Mouse (Mus musculus) kidney, postnatal 0 days (tissue): ENCODE measurements around the gene Icmt. TPM values are rescaled to one million over a fixed set of nuclear protein-coding genes. Genes with fewer than 3 reads are reported as not detected.

ENCODE experiments used
- ATAC-seq: fragments of 200-750 bp; cut with Nextera tagmentation; replicated peaks from 2 replicates; pipeline ENCODE4 v1.8.0; 2017; ENCODE audit warnings: low read depth, moderate number of reproducible peaks, moderate TSS enrichment, moderate library complexity; ENCODE audit not compliant: low FRiP score
- DNase-seq: peaks from one replicate; pipeline ENCODE4 v3.0.0-alpha.2; 2016; ENCODE audit warnings: low spot score
- H3K27ac ChIP-seq: fragments of 300-500 bp; sonication (generic); 2 replicates; pipeline ENCODE4 v1.5.1; 2014; ENCODE audit warnings: mild to moderate bottlenecking
- H3K27me3 ChIP-seq: fragments of 300-500 bp; sonication (generic); 2 replicates; pipeline ENCODE4 v1.6.1; 2014; ENCODE audit warnings: low read length, mixed read lengths; ENCODE audit not compliant: insufficient read depth
- H3K36me3 ChIP-seq: fragments of 300-500 bp; sonication (generic); 2 replicates; pipeline ENCODE4 v1.6.1; 2014; ENCODE audit warnings: low read length, mixed read lengths; ENCODE audit not compliant: insufficient read depth
- H3K4me1 ChIP-seq: fragments of 300-500 bp; sonication (generic); replicated peaks from 2 replicates; pipeline ENCODE4 v1.6.1; 2014; ENCODE audit warnings: antibody characterized with exemption, low read length, mixed read lengths; ENCODE audit not compliant: insufficient read depth
- H3K4me2 ChIP-seq: fragments of 300-500 bp; sonication (generic); 2 replicates; pipeline ENCODE4 v1.6.1; 2014; ENCODE audit warnings: mild to moderate bottlenecking, low read length, moderate library complexity, mixed read lengths
- H3K4me3 ChIP-seq: fragments of 300-500 bp; sonication (generic); replicated peaks from 2 replicates; pipeline ENCODE4 v1.5.1; 2014; ENCODE audit warnings: low read depth, low read length
- H3K9ac ChIP-seq: fragments of 300-500 bp; sonication (generic); 2 replicates; pipeline ENCODE4 v1.6.1; 2014; ENCODE audit warnings: low read depth, low read length
- H3K9me3 ChIP-seq: fragments of 300-500 bp; sonication (generic); replicated peaks from 2 replicates; pipeline ENCODE4 v1.6.1; 2016; ENCODE audit warnings: low read length, inconsistent platforms, mixed read lengths
- CTCF ChIP-seq: IDR thresholded peaks from 2 replicates; pipeline ENCODE4 v1.5.1; 2016; ENCODE audit warnings: antibody characterized with exemption, low read depth, mild to moderate bottlenecking, moderate library complexity
- WGBS: fragments of 180-500 bp; shearing (Covaris S2); extraction: QIAGEN DNeasy Blood & Tissue Kit; methylation state at CpG from one replicate; pipeline ENCODE4 v1.1.7; 2014; 5-methylcytosine and 5-hydroxymethylcytosine counted together
- polyA plus RNA-seq: library from polyadenylated mRNA; unstranded; fragments of >200 nt; fragmentation: Nextera tagmentation; extraction: Ambion mirVana; gene quantifications from 2 replicates; pipeline ENCODE4 v1.2.1, GENCODE M21; 2015

Icmt gene
- polyA plus RNA-seq, 1 experiment from 2014 or later: 20.0 TPM

DNA sequence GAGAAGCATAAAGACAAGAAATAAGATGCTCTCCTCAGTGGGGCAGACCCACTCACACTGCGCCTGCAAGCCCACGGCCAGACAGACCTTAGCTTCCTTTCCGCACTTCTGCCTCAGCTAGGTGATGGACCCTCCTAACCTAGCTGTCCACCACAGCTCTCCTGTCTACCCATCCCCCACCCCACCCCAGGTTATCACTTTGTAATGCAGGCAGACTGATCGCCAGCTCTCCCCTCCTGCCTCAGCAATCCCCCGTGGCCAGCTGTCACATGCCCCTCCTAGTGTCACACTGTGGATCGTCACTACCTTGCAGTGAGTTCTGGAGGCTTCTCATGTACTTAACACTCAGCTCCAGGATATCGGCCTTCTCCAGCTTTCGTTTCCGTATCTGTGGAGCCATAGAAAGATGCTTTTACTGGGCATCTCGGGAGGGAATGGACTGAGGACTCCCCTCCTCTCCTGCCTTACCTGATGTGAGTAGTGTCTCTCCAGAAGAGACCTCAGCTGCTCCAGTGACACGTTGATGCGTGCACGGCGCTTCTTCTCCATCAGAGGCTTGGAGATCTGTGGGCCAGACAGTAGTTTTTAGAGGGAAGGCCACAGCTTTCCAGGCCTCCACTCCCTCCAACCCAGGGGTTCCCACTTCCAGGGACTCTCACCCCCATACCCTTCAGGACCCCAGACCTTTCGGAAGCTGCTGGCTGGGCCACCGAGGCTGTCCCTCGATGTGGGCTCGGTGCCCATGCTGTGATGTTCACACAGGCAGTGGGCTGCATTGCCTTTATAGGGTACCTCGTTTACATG lies 9.5 kb upstream of the Icmt start:
- TF ChIP-seq CTCF: no peak
- no peak overlapping the region for H3K9ac ChIP-seq
- DNase-seq (no peak), ATAC-seq (no peak)
- H3K4me2 ChIP-seq: no peak overlapping the region
- no peaks in the 10 kb centered on the region for H3K36me3 ChIP-seq
- no peak overlapping the region for H3K4me3 ChIP-seq
- peaks cover 81% of the 10 kb centered on the region for H3K27me3 ChIP-seq
- H3K27ac ChIP-seq: no peak overlapping the region
- H3K9me3 ChIP-seq: no peaks in the 10 kb centered on the region
- 10% methylated on average over 19 of the region's 19 CpGs for WGBS
- peaks cover 8% of the 10 kb centered on the region; the same call in 1 of the 2 replicates for H3K4me1 ChIP-seq

DNA sequence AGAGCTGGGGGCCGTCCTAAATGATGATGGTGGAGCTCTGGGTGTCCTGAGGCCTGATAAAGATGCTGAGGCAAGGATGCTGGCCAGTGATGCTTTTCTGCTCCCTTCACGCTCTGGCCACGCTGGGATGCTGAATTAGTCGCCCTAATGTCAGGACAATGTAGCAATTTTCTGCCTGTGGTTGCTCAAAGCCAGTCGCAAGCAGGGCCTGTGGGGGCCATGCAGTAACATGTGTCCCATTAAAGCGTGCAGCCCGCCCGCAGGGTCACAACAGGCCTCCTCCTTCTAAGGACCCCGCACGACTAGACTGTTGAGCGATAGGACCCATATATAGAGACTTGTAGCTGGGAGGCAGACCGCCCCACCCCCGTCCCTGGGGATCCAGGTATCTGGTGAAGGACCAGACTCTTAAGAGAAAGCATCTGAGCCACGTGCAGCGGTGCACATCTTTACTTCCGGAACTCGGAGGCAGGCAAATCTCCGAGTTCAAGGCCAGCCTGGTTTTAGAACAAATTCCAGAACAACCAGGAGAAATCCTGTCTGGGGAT lies 8.6 kb upstream of the Icmt start:
- Histone ChIP-seq H3K27me3 (peaks cover 72% of the 10 kb centered on the region), H3K4me1 (peaks cover 5% of the 10 kb centered on the region; the same call in 1 of the 2 replicates), H3K9me3 (no peaks in the 10 kb centered on the region), H3K4me3 (no peak overlapping the region), H3K36me3 (no peaks in the 10 kb centered on the region), H3K27ac (no peak overlapping the region), H3K9ac (no peak overlapping the region), H3K4me2 (no peak overlapping the region)
- TF ChIP-seq CTCF: no peak
- DNase-seq (no peak), ATAC-seq (no peak)
- WGBS: 46% methylated on average over 18 of the region's 18 CpGs

- Histone ChIP-seq H3K9me3 (no peaks in the 10 kb centered on the region), H3K36me3 (no peaks in the 10 kb centered on the region), H3K27me3 (peaks cover 58% of the 10 kb centered on the region), H3K27ac (no peak overlapping the region), H3K4me2 (no peak overlapping the region; the same call in 1 of the 2 replicates), H3K9ac (no peak overlapping the region), H3K4me3 (no peak overlapping the region), H3K4me1 (peaks cover 4% of the 10 kb centered on the region; the same call in 1 of the 2 replicates)
- WGBS: 1% methylated on average over 39 of the region's 39 CpGs
- no peak for TF ChIP-seq CTCF
- DNase-seq: no peak
- ATAC-seq: no peak
Observed at GRCm38 (mm10) chr4:152290385-152290784, 6.6 kb upstream of the Icmt start.

DNA sequence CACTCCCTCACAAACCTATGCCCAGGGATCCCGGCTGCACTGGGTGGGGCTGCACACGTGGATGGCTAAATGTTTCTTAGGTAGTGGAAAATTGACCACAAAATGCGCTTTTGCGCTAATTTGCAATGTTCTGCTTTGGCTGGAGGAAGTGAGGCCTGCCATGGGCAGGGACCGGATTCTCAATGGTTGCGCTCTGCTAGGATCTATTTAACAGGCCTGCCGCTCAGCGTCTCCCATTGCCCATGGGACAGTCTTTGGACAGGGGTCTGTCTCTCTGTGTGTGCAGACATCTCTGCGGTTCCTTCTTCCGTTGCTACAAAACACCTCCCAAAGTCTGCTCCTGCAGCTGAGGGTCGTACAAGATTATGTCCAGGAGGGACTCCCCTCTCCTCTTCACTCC lies 6.0 kb upstream of the Icmt start:
- no peaks in the 10 kb centered on the region for H3K9me3 ChIP-seq
- H3K4me1 ChIP-seq: peaks cover 4% of the 10 kb centered on the region; the same call in 1 of the 2 replicates
- DNase-seq (no peak), ATAC-seq (no peak)
- H3K4me3 ChIP-seq: no peak overlapping the region
- no peak overlapping the region for H3K9ac ChIP-seq
- H3K27me3 ChIP-seq: peaks cover 54% of the 10 kb centered on the region
- H3K36me3 ChIP-seq: no peaks in the 10 kb centered on the region
- H3K4me2 ChIP-seq: no peak overlapping the region
- no peak for TF ChIP-seq CTCF
- WGBS: 26% methylated on average over 11 of the region's 11 CpGs
- H3K27ac ChIP-seq: no peak overlapping the region

- DNase-seq (no peak), ATAC-seq (no peak)
- H3K9ac ChIP-seq: no peak within 1 kb of the TSS
- no peak for TF ChIP-seq CTCF
- 37% methylated on average over 6 of the region's 6 CpGs for whole genome bisulfite sequencing
- no peak within 1 kb of the TSS; the same call in 1 of the 2 replicates for H3K4me2 ChIP-seq
- H3K4me1 ChIP-seq: peaks cover 7% of the 10 kb centered on the region; the same call in 1 of the 2 replicates
- H3K9me3 ChIP-seq: no peaks in the 10 kb centered on the region
- peaks cover 48% of the 10 kb centered on the region for H3K27me3 ChIP-seq
- H3K4me3 ChIP-seq: no peak within 1 kb of the TSS
- H3K27ac ChIP-seq: no peak within 1 kb of the TSS
- H3K36me3 ChIP-seq: no peaks in the 10 kb centered on the region
Observed at GRCm38 (mm10) chr4:152291562-152291961, 5.5 kb upstream of the Icmt start, which contains the start of gene Hes3. TSS of gene Hes3 (minus strand) at chr4:152291662.

GRCm38 (mm10) chr4:152292102-152292765 lies 4.8 kb upstream of the Icmt start:
- peaks cover 42% of the 10 kb centered on the region for H3K27me3 ChIP-seq
- WGBS: 6% methylated on average over 12 of the region's 12 CpGs
- no peak for TF ChIP-seq CTCF

More at GRCm38 (mm10) chr4:152292102-152292765, 4.8 kb upstream of the Icmt start:
- Histone ChIP-seq H3K4me1 (peaks cover 7% of the 10 kb centered on the region; the same call in 1 of the 2 replicates), H3K9ac (no peak overlapping the region), H3K9me3 (no peaks in the 10 kb centered on the region), H3K4me2 (no peak overlapping the region), H3K36me3 (no peaks in the 10 kb centered on the region), H3K27ac (no peak overlapping the region), H3K4me3 (no peak overlapping the region)
- DNase-seq (no peak), ATAC-seq (no peak)
